Mouse (Mus musculus): ENCODE results near the gene Pmis2. TPM values are rescaled to one million over a fixed set of nuclear protein-coding genes. Genes with fewer than 3 reads are reported as not detected.

Gene Pmis2
- polyA plus RNA-seq, 1 experiment from 2014 or later, result not detected

- WGBS, result 1% methylated on average over 44 of the region's 44 CpGs
- H3K36me3 ChIP-seq (ENCODE audit: control insufficient read depth, insufficient read depth, low read length), result peaks cover 11% of the 10 kb centered on the region
- H3K4me3 ChIP-seq (ENCODE audit: low read depth, low read length), result peak within 1 kb of the TSS; percentile 77
- no peaks in the 10 kb centered on the region for H3K9me3 ChIP-seq (ENCODE audit: control insufficient read depth, low read length)
- no peaks in the 10 kb centered on the region for H3K27me3 ChIP-seq (ENCODE audit: control insufficient read depth, insufficient read depth, low read length)
- ATAC-seq (ENCODE audit: insufficient read depth, low FRiP score, low TSS enrichment), result peak; percentile 81
- peak within 1 kb of the TSS; percentile 75 for H3K9ac ChIP-seq (ENCODE audit: low read length)
- peak within 1 kb of the TSS; percentile 67 for H3K4me2 ChIP-seq (ENCODE audit: low read depth)
- H3K4me1 ChIP-seq (ENCODE audit: control insufficient read depth, insufficient read depth, low read length), result peaks cover 4% of the 10 kb centered on the region; the same call in 1 of the 2 replicates
- DNase-seq (ENCODE audit: low spot score), result peak; percentile 93
- H3K27ac ChIP-seq (ENCODE audit: low read depth, low read length), result no peak within 1 kb of the TSS
Measured at GRCm38 (mm10) chr7:30625530-30626384, 45.6 kb downstream of the Pmis2 start, which contains the start of gene Cox6b1. Gene Cox6b1 (minus strand): TSS chr7:30626151.

Other genes with a start within 250 kb of the Pmis2 start
- gene Nfkbid, start 249.9 kb downstream of the Pmis2 start, polyA plus RNA-seq (2014; fragmentation: Nextera tagmentation; extraction: Ambion mirVana), result 0.84 and 0.99 TPM in 2 replicates
- gene Aplp1, start 226.1 kb downstream of the Pmis2 start, polyA plus RNA-seq (2014; fragmentation: Nextera tagmentation; extraction: Ambion mirVana), result 150 and 165 TPM in 2 replicates
- 19.0 and 19.6 TPM in 2 replicates for gene Kirrel2, start 213.9 kb downstream of the Pmis2 start, polyA plus RNA-seq (2014; fragmentation: Nextera tagmentation; extraction: Ambion mirVana)
- gene Nphs1, start 213.3 kb downstream of the Pmis2 start, polyA plus RNA-seq (2014; fragmentation: Nextera tagmentation; extraction: Ambion mirVana), result 1.8 and 3.4 TPM in 2 replicates
- gene Prodh2, start 178.0 kb downstream of the Pmis2 start, polyA plus RNA-seq (2014; fragmentation: Nextera tagmentation; extraction: Ambion mirVana), result not detected in 2 replicates
- gene Arhgap33, start 136.5 kb downstream of the Pmis2 start, polyA plus RNA-seq (2014; fragmentation: Nextera tagmentation; extraction: Ambion mirVana), result 48.8 and 51.1 TPM in 2 replicates
- gene Hspb6, start 119.4 kb downstream of the Pmis2 start, polyA plus RNA-seq (2014; fragmentation: Nextera tagmentation; extraction: Ambion mirVana), result 3.7 and 4.4 TPM in 2 replicates
- 8.6 and 12.1 TPM in 2 replicates for gene Proser3, start 119.3 kb downstream of the Pmis2 start, polyA plus RNA-seq (2014; fragmentation: Nextera tagmentation; extraction: Ambion mirVana)
- 46.2 and 47.0 TPM in 2 replicates for gene Lin37, start 111.8 kb downstream of the Pmis2 start, polyA plus RNA-seq (2014; fragmentation: Nextera tagmentation; extraction: Ambion mirVana)
- 90.6 and 95.5 TPM in 2 replicates for gene U2af1l4, start 108.3 kb downstream of the Pmis2 start, polyA plus RNA-seq (2014; fragmentation: Nextera tagmentation; extraction: Ambion mirVana)
- 7.3 and 7.6 TPM in 2 replicates for gene Gm49396, start 108.3 kb downstream of the Pmis2 start, polyA plus RNA-seq (2014; fragmentation: Nextera tagmentation; extraction: Ambion mirVana)
- gene Psenen, start 108.0 kb downstream of the Pmis2 start, polyA plus RNA-seq (2014; fragmentation: Nextera tagmentation; extraction: Ambion mirVana), result 97.8 and 106 TPM in 2 replicates
- 1.3 and 3.6 TPM in 2 replicates for gene Igflr1, start 106.2 kb downstream of the Pmis2 start, polyA plus RNA-seq (2014; fragmentation: Nextera tagmentation; extraction: Ambion mirVana)
- 11.5 and 11.9 TPM in 2 replicates for gene Kmt2b, start 82.9 kb downstream of the Pmis2 start, polyA plus RNA-seq (2014; fragmentation: Nextera tagmentation; extraction: Ambion mirVana)
- 0.18 TPM in 1 of 2 replicates, not detected in the other for gene Zbtb32, start 72.7 kb downstream of the Pmis2 start, polyA plus RNA-seq (2014; fragmentation: Nextera tagmentation; extraction: Ambion mirVana)
- gene Upk1a, start 58.8 kb downstream of the Pmis2 start, polyA plus RNA-seq (2014; fragmentation: Nextera tagmentation; extraction: Ambion mirVana), result 4.8 TPM in 2 replicates
- gene Cox6b1, start 45.5 kb downstream of the Pmis2 start, polyA plus RNA-seq (2014; fragmentation: Nextera tagmentation; extraction: Ambion mirVana), result 786 and 833 TPM in 2 replicates
- not detected in 2 replicates for gene Etv2, start 35.8 kb downstream of the Pmis2 start, polyA plus RNA-seq (2014; fragmentation: Nextera tagmentation; extraction: Ambion mirVana)
- gene Rbm42, start 21.3 kb downstream of the Pmis2 start, polyA plus RNA-seq (2014; fragmentation: Nextera tagmentation; extraction: Ambion mirVana), result 133 and 134 TPM in 2 replicates
- 49.4 and 57.7 TPM in 2 replicates for gene Haus5, start 6.6 kb downstream of the Pmis2 start, polyA plus RNA-seq (2014; fragmentation: Nextera tagmentation; extraction: Ambion mirVana)
- 0.58 TPM in 1 of 2 replicates, not detected in the other for gene 2200002J24Rik, start 27.3 kb upstream of the Pmis2 start, polyA plus RNA-seq (2014; fragmentation: Nextera tagmentation; extraction: Ambion mirVana)
- gene Atp4a, start 40.6 kb upstream of the Pmis2 start, polyA plus RNA-seq (2014; fragmentation: Nextera tagmentation; extraction: Ambion mirVana), result 0.81 and 0.84 TPM in 2 replicates
- gene Tmem147, start 57.9 kb upstream of the Pmis2 start, polyA plus RNA-seq (2014; fragmentation: Nextera tagmentation; extraction: Ambion mirVana), result 167 and 172 TPM in 2 replicates
- 0.27 and 0.88 TPM in 2 replicates for gene Gapdhs, start 72.1 kb upstream of the Pmis2 start, polyA plus RNA-seq (2014; fragmentation: Nextera tagmentation; extraction: Ambion mirVana)
- gene Sbsn, start 79.9 kb upstream of the Pmis2 start, polyA plus RNA-seq (2014; fragmentation: Nextera tagmentation; extraction: Ambion mirVana), result 0.09 and 0.74 TPM in 2 replicates
- not detected in 2 replicates for gene Dmkn, start 92.2 kb upstream of the Pmis2 start, polyA plus RNA-seq (2014; fragmentation: Nextera tagmentation; extraction: Ambion mirVana)
- gene Krtdap, start 116.3 kb upstream of the Pmis2 start, polyA plus RNA-seq (2014; fragmentation: Nextera tagmentation; extraction: Ambion mirVana), result not detected in 2 replicates
- gene Ffar2, start 152.2 kb upstream of the Pmis2 start, polyA plus RNA-seq (2014; fragmentation: Nextera tagmentation; extraction: Ambion mirVana), result not detected in 2 replicates
- gene Ffar3, start 184.6 kb upstream of the Pmis2 start, polyA plus RNA-seq (2014; fragmentation: Nextera tagmentation; extraction: Ambion mirVana), result not detected in 2 replicates
- gene Ffar1, start 190.0 kb upstream of the Pmis2 start, polyA plus RNA-seq (2014; fragmentation: Nextera tagmentation; extraction: Ambion mirVana), result 0.05 TPM in 1 of 2 replicates, not detected in the other
- gene Cd22, start 208.7 kb upstream of the Pmis2 start, polyA plus RNA-seq (2014; fragmentation: Nextera tagmentation; extraction: Ambion mirVana), result 0.05 TPM in 1 of 2 replicates, not detected in the other
- gene Mag, start 243.3 kb upstream of the Pmis2 start, polyA plus RNA-seq (2014; fragmentation: Nextera tagmentation; extraction: Ambion mirVana), result 0.16 and 0.41 TPM in 2 replicates